Mouse (Mus musculus): Measurements from ENCODE around the gene Gm49396.

Gm49396 gene

DNA sequence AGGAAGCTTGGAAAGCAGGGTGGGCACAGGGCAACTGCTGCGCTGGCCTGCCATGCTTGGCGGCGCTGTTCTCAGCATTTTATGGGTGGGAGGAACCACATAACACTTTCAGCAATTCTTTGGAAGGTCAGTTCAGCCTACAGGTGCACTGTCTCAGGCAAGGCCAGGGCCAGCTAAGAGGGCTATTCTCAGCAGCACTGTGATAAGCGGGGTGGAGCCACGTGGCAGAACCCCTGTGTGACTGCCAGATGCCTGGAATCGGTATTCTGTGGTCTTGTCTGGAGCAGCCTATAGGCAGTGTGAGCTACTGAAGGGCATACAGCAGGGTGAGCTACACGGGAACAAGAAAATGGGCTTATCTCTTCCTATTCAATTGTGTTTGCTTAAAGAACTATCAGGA, 46.9 kb downstream of the Gm49396 start:
- no peak for DNase-seq (ENCODE audit: low spot score)

DNA sequence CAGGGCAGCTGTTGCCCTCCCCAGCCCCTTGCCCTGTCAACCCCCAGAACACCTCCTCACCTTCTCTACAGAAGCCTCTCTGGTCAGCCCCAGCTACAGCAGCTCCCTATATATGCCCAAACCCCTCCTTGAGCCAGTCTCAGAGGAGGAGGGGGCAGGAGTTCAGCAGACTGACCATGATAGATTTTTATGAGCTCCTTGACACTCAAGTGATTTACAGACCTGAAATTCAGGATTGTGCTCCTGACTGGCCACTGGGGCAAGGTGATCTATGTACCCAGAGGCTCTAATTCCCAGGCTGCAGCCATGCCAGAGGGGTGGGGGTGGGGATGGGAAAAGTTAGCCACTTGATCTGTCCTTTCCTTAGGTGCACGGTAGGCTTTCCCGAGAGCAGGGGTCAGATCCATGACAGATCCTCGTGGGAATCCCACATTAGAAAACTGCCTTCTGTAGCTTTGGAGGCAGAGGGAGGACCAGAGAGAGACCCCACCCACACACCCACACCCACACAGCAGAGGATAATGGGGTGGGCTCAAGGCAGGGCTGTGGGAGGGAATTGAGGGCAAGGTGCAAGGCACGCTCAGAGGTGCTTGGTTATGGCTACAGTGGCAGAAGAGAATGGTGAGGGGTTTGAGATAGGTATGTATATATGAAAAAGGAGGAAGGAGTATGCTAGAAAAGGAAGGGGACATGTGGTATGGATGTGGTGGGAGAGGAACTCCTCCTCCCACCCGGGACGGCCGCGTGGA, 49.7 kb downstream of the Gm49396 start, which contains the start of gene Upk1a:
TSS of gene Upk1a (minus strand) at position 194 of the 749 bp plus-strand sequence.
- DNase-seq (ENCODE audit: low spot score) = no peak

DNA sequence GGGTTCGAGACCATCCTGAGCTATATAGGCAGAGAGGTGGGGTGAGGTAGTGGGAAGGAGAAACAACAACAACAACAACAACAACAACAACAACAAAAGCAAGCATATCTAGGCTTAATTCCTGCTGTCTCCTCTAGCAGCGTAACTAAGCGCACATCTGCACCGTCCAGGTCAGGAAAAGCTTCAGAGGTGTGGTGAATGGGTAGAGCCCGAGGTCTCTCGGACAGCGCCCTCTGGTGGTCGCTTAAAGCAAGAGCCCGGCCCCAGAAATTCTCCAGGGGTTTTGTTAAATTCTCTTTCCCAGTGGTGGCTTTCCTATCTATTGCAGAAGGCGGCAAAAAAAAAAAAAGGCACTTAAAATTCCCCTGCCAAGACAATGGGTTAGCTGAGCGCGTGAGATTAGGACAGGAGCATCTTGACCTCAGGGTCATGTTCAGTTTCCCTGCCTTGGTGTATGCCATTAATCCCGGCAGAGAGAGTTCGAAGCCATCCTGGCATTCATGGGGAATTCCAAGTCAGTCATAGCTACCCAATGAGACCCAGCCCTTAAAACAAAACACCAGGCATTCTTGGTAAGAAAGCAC, 50.5 kb downstream of the Gm49396 start:
- peak; percentile 70 for DNase-seq (ENCODE audit: low spot score)

DNA sequence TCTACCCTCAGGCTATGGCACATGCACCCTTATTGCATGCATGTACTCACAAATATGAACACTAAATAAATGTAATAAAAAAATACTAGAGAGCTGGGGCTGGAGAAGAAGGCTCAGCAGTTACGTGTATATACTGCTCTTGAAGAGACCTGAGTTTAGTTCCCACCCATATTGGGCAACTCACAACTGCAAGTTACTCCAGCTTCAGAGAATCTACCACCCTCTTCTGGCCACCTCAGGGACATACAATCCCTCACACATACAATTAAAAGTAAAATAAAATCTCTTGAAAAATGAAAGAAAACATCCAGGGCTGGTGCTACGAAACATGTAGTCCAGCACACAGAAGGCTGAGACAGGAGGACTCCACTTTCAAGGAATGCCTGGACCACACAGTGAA, 51.3 kb downstream of the Gm49396 start:
- DNase-seq (ENCODE audit: low spot score) = no peak

DNA sequence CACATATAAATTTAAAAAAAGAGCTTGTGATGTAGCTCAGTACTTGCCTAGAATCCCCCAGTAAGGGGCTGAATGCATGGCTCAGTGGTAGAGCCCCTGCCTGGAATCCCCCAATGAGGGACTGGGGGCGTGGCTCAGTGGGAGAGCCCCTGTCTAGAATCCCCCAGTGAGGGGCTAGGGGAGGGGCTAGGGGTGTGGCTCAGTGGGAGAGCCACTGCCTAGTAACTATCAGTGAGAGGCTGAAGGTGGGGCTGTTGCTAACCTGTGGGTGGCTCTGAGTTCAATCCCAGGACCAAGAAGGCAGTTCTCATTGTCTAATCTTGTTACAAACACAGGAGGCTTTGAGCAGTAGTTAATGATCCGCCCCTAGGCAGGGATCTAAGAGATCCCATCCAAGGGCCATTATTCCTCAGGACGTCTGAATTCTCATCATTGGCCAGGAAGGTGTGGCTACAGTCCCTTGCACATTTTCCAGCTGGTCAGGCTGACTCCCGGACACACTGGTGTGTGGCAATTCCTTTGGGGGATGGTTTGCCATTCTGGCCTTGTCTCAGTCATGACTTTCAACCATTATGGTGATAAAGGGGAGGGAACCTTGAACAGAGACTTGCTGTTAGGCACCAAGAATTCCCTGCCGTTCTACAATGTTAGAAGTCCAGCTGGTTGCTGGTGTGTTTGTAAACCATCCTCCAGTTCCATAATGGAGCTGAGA, 52.1 kb downstream of the Gm49396 start:
- no peak for DNase-seq (ENCODE audit: low spot score)
